Mouse (Mus musculus): ENCODE measurements around the gene Abcg8. TPM values are rescaled to one million over a fixed set of nuclear protein-coding genes. Genes with fewer than 3 reads are reported as not detected.

The Abcg8 gene
- total and polyA plus RNA-seq, 2 experiments from 2014 or later = not detected

DNA sequence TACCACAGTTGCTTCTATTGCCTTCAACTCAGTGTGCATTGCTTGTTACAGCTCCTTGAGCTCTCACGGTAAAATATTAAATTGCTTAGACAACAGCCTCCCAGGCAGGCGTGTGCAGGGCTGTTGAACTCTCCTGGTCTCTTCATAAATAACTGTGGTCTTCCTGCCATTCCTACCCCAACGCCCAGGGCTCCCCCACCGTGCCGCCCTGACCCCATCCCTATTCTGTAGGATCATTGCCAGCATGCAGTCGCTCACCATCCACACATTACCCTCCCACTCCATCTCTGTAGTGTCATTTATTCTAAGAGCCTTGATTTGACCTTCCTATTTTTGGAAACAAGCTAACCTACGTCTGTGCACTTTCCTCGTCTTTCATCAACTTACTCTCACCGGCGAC lies 11.0 kb upstream of the Abcg8 start:
- ATAC-seq (ENCODE audit: low FRiP score) = no peak
- Histone ChIP-seq H3K9ac (replicated peaks; ENCODE audit: low read length, poor library complexity, severe bottlenecking) (no peak overlapping the region), H3K36me3 (ENCODE audit: insufficient read depth, low read length) (no peaks in the 10 kb centered on the region), H3K27me3 (ENCODE audit: insufficient read depth, low read length) (no peaks in the 10 kb centered on the region), H3K4me3 (ENCODE audit: low read depth, low read length) (no peak overlapping the region), H3K9me3 (ENCODE audit: low read length) (no peaks in the 10 kb centered on the region), H3K27ac (ENCODE audit: low read depth, low read length) (no peak overlapping the region), H3K4me1 (ENCODE audit: insufficient read depth, low read length) (no peaks in the 10 kb centered on the region), H3K4me2 (ENCODE audit: low read depth, low read length, poor library complexity, severe bottlenecking) (no peak overlapping the region)
- 65% methylated on average over 10 of the region's 10 CpGs for whole genome bisulfite sequencing
- no peak for TF ChIP-seq CTCF (IDR thresholded peaks at IDR 0.05)
- no peak for DNase-seq (ENCODE audit: low spot score)

GRCm38 (mm10) chr17:84665691-84666090 lies 10.4 kb upstream of the Abcg8 start:
- H3K27ac ChIP-seq (ENCODE audit: low read depth, low read length) = no peak overlapping the region
- DNase-seq (ENCODE audit: low spot score) = no peak
- H3K4me2 ChIP-seq (ENCODE audit: low read depth, low read length, poor library complexity, severe bottlenecking) = no peak overlapping the region
- H3K36me3 ChIP-seq (ENCODE audit: insufficient read depth, low read length) = no peaks in the 10 kb centered on the region
- no peak overlapping the region for H3K4me3 ChIP-seq (ENCODE audit: low read depth, low read length)
- H3K9me3 ChIP-seq (ENCODE audit: low read length) = no peaks in the 10 kb centered on the region
- ATAC-seq (ENCODE audit: low FRiP score) = no peak
- WGBS = 63% methylated on average over 9 of the region's 9 CpGs
- no peaks in the 10 kb centered on the region for H3K4me1 ChIP-seq (ENCODE audit: insufficient read depth, low read length)
- TF ChIP-seq CTCF (IDR thresholded peaks at IDR 0.05) = no peak
- H3K9ac ChIP-seq (replicated peaks; ENCODE audit: low read length, poor library complexity, severe bottlenecking) = no peak overlapping the region
- H3K27me3 ChIP-seq (ENCODE audit: insufficient read depth, low read length) = no peaks in the 10 kb centered on the region

- TF ChIP-seq CTCF (IDR thresholded peaks at IDR 0.05) = no peak
- no peaks in the 10 kb centered on the region for H3K27me3 ChIP-seq (ENCODE audit: insufficient read depth, low read length)
- no peaks in the 10 kb centered on the region for H3K9me3 ChIP-seq (ENCODE audit: low read length)
- 94% methylated on average over 3 of the region's 3 CpGs for WGBS
- no peaks in the 10 kb centered on the region for H3K36me3 ChIP-seq (ENCODE audit: insufficient read depth, low read length)
- no peak overlapping the region for H3K4me3 ChIP-seq (ENCODE audit: low read depth, low read length)
- H3K27ac ChIP-seq (ENCODE audit: low read depth, low read length) = no peak overlapping the region
- H3K9ac ChIP-seq (replicated peaks; ENCODE audit: low read length, poor library complexity, severe bottlenecking) = no peak overlapping the region
- DNase-seq (ENCODE audit: low spot score) = no peak
- ATAC-seq (ENCODE audit: low FRiP score) = no peak
- H3K4me1 ChIP-seq (ENCODE audit: insufficient read depth, low read length) = no peaks in the 10 kb centered on the region
- no peak overlapping the region for H3K4me2 ChIP-seq (ENCODE audit: low read depth, low read length, poor library complexity, severe bottlenecking)
These were observed 8.3 kb upstream of the Abcg8 start for GRCm38 (mm10) chr17:84667848-84668247.

GRCm38 (mm10) chr17:84672376-84673369 lies 3.4 kb upstream of the Abcg8 start:
- 69% methylated on average over 16 of the region's 16 CpGs for WGBS
- 0 out of 2 replicates have a peak, but pooled peaks cover 3% of the 10 kb centered on the region for H3K4me1 ChIP-seq (ENCODE audit: insufficient read depth, low read length)
- no peaks in the 10 kb centered on the region for H3K36me3 ChIP-seq (ENCODE audit: insufficient read depth, low read length)
- H3K27me3 ChIP-seq (ENCODE audit: insufficient read depth, low read length) = no peaks in the 10 kb centered on the region
- H3K27ac ChIP-seq (ENCODE audit: low read depth, low read length) = no peak overlapping the region
- no peak for TF ChIP-seq CTCF (IDR thresholded peaks at IDR 0.05)
- peak; percentile 14 for DNase-seq (ENCODE audit: low spot score)
- H3K4me2 ChIP-seq (ENCODE audit: low read depth, low read length, poor library complexity, severe bottlenecking) = no peak overlapping the region
- no peaks in the 10 kb centered on the region for H3K9me3 ChIP-seq (ENCODE audit: low read length)
- H3K9ac ChIP-seq (replicated peaks; ENCODE audit: low read length, poor library complexity, severe bottlenecking) = no peak overlapping the region
- no peak overlapping the region for H3K4me3 ChIP-seq (ENCODE audit: low read depth, low read length)
- no peak for ATAC-seq (ENCODE audit: low FRiP score)

DNA sequence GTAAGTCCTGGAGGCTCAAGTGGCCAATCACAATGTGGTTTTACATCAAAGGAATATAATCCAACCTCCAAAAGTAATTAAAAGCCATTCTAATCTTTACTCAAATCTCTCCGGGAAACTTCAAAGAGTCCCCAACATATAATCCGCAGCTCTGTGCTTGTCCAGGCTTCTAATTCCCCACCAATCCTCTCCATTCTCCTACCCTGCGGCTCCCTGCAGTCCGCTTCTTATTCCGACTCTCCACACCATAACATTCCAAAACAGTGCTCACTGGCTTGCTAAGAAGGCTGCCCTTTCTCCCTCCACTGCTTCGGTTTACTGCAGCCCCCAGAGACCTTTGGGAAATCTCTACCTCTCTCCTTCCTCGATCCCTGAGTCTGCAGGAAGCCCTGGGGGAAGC lies 2.1 kb upstream of the Abcg8 start:
- 0 out of 2 replicates have a peak, but pooled peaks cover 3% of the 10 kb centered on the region for H3K4me1 ChIP-seq (ENCODE audit: insufficient read depth, low read length)
- H3K27me3 ChIP-seq (ENCODE audit: insufficient read depth, low read length) = no peaks in the 10 kb centered on the region
- WGBS = 12% methylated on average over 7 of the region's 7 CpGs
- H3K9ac ChIP-seq (replicated peaks; ENCODE audit: low read length, poor library complexity, severe bottlenecking) = no peak overlapping the region
- no peaks in the 10 kb centered on the region for H3K36me3 ChIP-seq (ENCODE audit: insufficient read depth, low read length)
- H3K27ac ChIP-seq (ENCODE audit: low read depth, low read length) = no peak overlapping the region
- H3K9me3 ChIP-seq (ENCODE audit: low read length) = no peaks in the 10 kb centered on the region
- TF ChIP-seq CTCF (IDR thresholded peaks at IDR 0.05) = no peak
- H3K4me2 ChIP-seq (ENCODE audit: low read depth, low read length, poor library complexity, severe bottlenecking) = no peak overlapping the region
- DNase-seq (ENCODE audit: low spot score) (no peak), ATAC-seq (ENCODE audit: low FRiP score) (no peak)
- H3K4me3 ChIP-seq (ENCODE audit: low read depth, low read length) = no peak overlapping the region

DNA sequence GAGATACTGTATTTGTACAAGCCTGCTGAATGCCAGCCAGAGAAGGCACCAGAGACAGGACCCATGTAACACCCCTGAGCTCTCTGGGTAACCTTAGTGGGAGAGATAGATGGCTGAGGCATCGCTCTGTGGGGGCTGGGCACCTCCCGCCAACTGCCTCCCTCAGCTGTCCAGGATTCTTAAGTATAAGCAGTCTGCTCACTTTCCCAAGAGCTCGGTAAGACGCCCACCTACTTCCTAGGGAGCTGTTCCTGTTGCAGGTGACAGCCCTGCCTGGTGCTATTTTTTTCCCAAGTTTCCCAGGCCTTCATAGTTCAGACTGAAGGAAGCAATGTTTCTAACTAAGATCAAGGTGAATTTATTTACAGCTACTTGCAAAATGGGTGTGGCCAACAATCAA lies 898 bp upstream of the Abcg8 start:
- WGBS = 58% methylated on average over 4 of the region's 4 CpGs
- H3K27ac ChIP-seq (ENCODE audit: low read depth, low read length) = no peak overlapping the region
- H3K27me3 ChIP-seq (ENCODE audit: insufficient read depth, low read length) = no peaks in the 10 kb centered on the region
- H3K36me3 ChIP-seq (ENCODE audit: insufficient read depth, low read length) = no peaks in the 10 kb centered on the region
- DNase-seq (ENCODE audit: low spot score) (no peak), ATAC-seq (ENCODE audit: low FRiP score) (no peak)
- no peak for TF ChIP-seq CTCF (IDR thresholded peaks at IDR 0.05)
- no peak overlapping the region; the same call in 1 of the 2 replicates for H3K4me3 ChIP-seq (ENCODE audit: low read depth, low read length)
- H3K9me3 ChIP-seq (ENCODE audit: low read length) = no peaks in the 10 kb centered on the region
- H3K9ac ChIP-seq (replicated peaks; ENCODE audit: low read length, poor library complexity, severe bottlenecking) = no peak overlapping the region
- 0 out of 2 replicates have a peak, but pooled peaks cover 3% of the 10 kb centered on the region for H3K4me1 ChIP-seq (ENCODE audit: insufficient read depth, low read length)
- H3K4me2 ChIP-seq (ENCODE audit: low read depth, low read length, poor library complexity, severe bottlenecking) = no peak overlapping the region

Data from midbrain, postnatal 0 days (tissue).